Mouse (Mus musculus) megakaryocyte, embryonic 14.5 days (primary cell): ENCODE data around the gene Rtn2.

Experiments
- FLI1 ChIP-seq: IDR thresholded peaks from 2 replicates; pipeline ENCODE4 v1.6.1; 2012; ENCODE audit warnings: low read length, inconsistent platforms, mixed read lengths
- GATA1 ChIP-seq: IDR thresholded peaks from 3 replicates; pipeline ENCODE4 v1.6.1; 2012; ENCODE audit warnings: mixed read lengths, low read length, inconsistent platforms, borderline replicate concordance

DNA sequence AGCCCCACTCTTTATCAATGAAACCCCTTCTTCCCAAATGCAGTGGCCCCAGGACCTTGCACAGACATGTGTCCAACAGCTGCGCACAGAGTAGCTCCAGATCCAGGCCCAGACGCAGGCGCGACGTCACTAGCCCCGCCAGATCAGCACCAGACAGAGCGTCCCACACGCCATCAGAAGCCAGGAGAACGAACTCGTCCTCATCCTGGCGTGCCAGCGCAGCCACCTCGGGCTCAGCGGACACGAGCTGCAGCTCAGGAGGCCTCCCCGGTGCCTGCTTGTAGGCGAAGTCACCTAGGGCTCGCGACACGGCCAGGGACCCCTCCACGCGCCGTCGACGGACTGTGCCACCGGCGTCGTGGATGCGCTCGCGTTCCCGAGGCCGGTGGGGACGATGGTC, 3.4 kb upstream of the Rtn2 start:
- TF ChIP-seq GATA1 (no peak), FLI1 (no peak)
